Mouse (Mus musculus): Measurements from ENCODE around the gene Gm17545.

DNA sequence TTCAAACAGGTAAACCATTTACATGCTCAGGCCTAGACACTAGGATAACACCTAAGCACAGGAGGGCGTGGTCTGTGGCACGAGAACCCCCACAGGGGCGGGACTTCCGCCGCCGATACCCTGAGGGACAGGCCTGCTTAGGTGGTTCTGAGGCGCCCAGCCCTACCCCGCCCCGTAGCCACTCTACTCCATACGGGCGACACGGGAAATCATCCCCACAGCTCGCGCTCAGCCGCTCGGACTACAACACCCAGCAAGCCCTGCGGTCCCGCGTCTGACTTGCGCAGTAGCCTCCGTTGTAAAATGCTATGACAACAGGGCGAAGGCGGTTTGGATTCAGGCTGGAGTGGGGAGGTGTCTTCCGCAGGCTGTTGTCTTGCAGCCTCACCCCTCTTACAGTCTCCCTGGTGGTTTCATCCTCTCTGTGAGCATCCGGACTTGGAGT, 21.4 kb downstream of the Gm17545 start, which contains the start of gene Bbs9:
- TF ChIP-seq POLR2A (IDR thresholded peaks at IDR 0.05; ENCODE audit: low read depth, low read length) (peak; percentile 35), CTCF (IDR thresholded peaks at IDR 0.05; ENCODE audit: borderline replicate concordance, insufficient read depth, low read length) (no peak)
